Mouse (Mus musculus) liver, adult 2 months (tissue): Measurements from ENCODE around the gene Fscn3. TPM values are rescaled to one million over a fixed set of nuclear protein-coding genes. Genes with fewer than 3 reads are reported as not detected.

Experiments used
- DNase-seq: peaks from one replicate; pipeline ENCODE4 v3.0.0-alpha.2; 2011; ENCODE audit warnings: low read depth, low spot score; ENCODE audit errors: extremely low read depth
- H3K27ac ChIP-seq: fragments of 200-500 bp; replicated peaks from 2 replicates; pipeline ENCODE4 v1.5.1; 2012; ENCODE audit warnings: low read depth, mild to moderate bottlenecking, control low read depth, inconsistent platforms, low read length; ENCODE audit not compliant: insufficient read depth
- H3K27me3 ChIP-seq: fragments of 200-500 bp; 2 replicates; pipeline ENCODE4 v1.6.1; 2012; ENCODE audit warnings: mild to moderate bottlenecking, moderate library complexity, low read length, inconsistent platforms; ENCODE audit not compliant: control insufficient read depth, insufficient read depth
- H3K36me3 ChIP-seq: fragments of 200-500 bp; 2 replicates; pipeline ENCODE4 v1.6.1; 2012; ENCODE audit warnings: low read length, inconsistent platforms; ENCODE audit not compliant: control insufficient read depth, insufficient read depth
- H3K4me1 ChIP-seq: fragments of 200-500 bp; 2 replicates; pipeline ENCODE4 v1.6.1; 2011; ENCODE audit warnings: low read length; ENCODE audit not compliant: control insufficient read depth, insufficient read depth
- H3K4me3 ChIP-seq: fragments of 200-500 bp; 2 replicates; pipeline ENCODE4 v1.5.1; 2011; ENCODE audit warnings: low read depth, mild to moderate bottlenecking, control low read depth, low read length, moderate library complexity; ENCODE audit not compliant: insufficient read depth
- H3K79me2 ChIP-seq: fragments of 200-500 bp; 2 replicates; pipeline ENCODE4 v1.6.1; 2012; ENCODE audit warnings: inconsistent platforms, mild to moderate bottlenecking, low read length, moderate library complexity; ENCODE audit not compliant: control insufficient read depth, insufficient read depth
- H3K9ac ChIP-seq: fragments of 200-500 bp; 2 replicates; pipeline ENCODE4 v1.6.1; 2012; ENCODE audit warnings: low read depth, mild to moderate bottlenecking, control low read depth, inconsistent platforms, low read length
- CTCF ChIP-seq: fragments of 200-500 bp; IDR thresholded peaks from 2 replicates; pipeline ENCODE4 v1.5.1; 2011; ENCODE audit warnings: low read depth, low read length, control low read depth
- POLR2A ChIP-seq: fragments of 200-500 bp; IDR thresholded peaks from 2 replicates; pipeline ENCODE4 v1.6.1; 2011; ENCODE audit warnings: low read length, control low read depth; ENCODE audit not compliant: insufficient read depth; ENCODE audit errors: extremely low read depth
- WGBS: fragments of 180-500 bp; shearing (Covaris S2); methylation state at CpG from one replicate; pipeline ENCODE4 v1.1.7; 2018; 5-methylcytosine and 5-hydroxymethylcytosine counted together
- polyA plus RNA-seq: library from polyadenylated mRNA; depleted of rRNA; stranded (reverse); fragments of >200 nt; gene quantifications from 2 replicates; pipeline ENCODE4 v1.2.3, GENCODE M21; 2012; rRNA removed
- total RNA-seq: library from RNA; depleted of rRNA; stranded (reverse); fragments of >200 nt; gene quantifications from 2 replicates; pipeline ENCODE4 v1.2.3, GENCODE M21; 2014; rRNA removed

The Fscn3 gene
- total and polyA plus RNA-seq, 2 experiments, result 0.09 TPM; not detected in 1

DNA sequence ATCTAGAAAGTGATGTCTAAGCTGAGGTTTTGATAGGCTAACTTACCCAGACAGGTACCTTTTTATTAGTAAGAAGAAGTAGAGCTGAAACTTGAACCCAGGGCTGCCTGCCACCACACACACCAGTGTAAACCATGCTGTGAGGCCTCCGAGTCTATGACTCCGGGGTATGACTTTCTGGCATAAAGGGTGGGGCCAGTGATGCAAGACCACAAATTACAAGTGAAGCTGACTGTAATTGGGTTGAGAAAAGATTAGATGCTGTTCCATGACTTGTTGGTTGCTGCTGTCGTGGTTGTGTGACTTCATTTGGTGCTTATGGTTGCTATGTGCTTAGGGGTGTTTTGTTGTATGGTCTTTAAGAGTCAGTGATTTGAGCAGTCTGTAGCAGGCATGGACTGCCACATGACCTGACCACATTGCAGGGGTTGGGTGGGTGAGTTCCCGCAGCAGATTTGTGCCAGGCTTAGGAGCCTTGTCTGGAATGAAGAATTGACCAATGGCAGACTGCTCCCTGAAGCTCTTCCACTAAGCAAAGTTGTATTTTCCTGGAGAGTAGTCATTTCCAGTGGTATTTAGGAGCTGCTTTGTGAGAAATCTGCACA is 55.2 kb downstream of the Fscn3 start:
- DNase-seq, result no peak
- Histone ChIP-seq H3K9ac (no peak overlapping the region), H3K36me3 (peaks cover 4% of the 10 kb centered on the region; the same call in 1 of the 2 replicates), H3K27ac (no peak overlapping the region), H3K4me1 (peaks cover 35% of the 10 kb centered on the region), H3K27me3 (no peaks in the 10 kb centered on the region), H3K4me3 (no peak overlapping the region), H3K79me2 (peaks cover 37% of the 10 kb centered on the region)
- TF ChIP-seq POLR2A, result no peak
- no peak for TF ChIP-seq CTCF
- 23% methylated on average over 4 of the region's 4 CpGs for WGBS

DNA sequence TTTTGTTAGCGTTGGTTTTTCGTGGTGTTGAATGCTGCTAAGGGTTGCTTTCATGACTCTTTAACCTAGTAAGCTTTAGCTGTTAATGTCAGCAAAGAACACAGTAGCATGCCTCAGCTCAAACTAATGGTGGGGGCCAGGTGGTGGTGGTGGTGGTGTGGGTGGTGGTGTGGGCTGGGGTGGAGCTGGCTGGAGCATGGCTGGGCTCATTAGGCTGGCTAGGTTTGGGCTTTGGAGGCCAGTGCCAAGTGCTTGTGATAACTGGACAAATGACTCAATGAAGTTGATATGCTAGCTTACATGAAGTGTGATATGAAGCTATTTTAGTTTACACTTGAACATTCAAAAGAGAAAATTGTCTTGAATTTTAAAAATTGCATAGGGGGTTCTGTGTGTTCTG is 58.4 kb downstream of the Fscn3 start:
- Histone ChIP-seq H3K4me1 (peaks cover 44% of the 10 kb centered on the region), H3K79me2 (peaks cover 47% of the 10 kb centered on the region), H3K4me3 (no peak overlapping the region), H3K36me3 (peaks cover 13% of the 10 kb centered on the region; the same call in 1 of the 2 replicates), H3K9ac (no peak overlapping the region), H3K27ac (no peak overlapping the region), H3K27me3 (no peaks in the 10 kb centered on the region)
- TF ChIP-seq CTCF, result no peak
- no peak for TF ChIP-seq POLR2A
- 51% methylated on average over 2 of the region's 2 CpGs for WGBS
- DNase-seq, result no peak

DNA sequence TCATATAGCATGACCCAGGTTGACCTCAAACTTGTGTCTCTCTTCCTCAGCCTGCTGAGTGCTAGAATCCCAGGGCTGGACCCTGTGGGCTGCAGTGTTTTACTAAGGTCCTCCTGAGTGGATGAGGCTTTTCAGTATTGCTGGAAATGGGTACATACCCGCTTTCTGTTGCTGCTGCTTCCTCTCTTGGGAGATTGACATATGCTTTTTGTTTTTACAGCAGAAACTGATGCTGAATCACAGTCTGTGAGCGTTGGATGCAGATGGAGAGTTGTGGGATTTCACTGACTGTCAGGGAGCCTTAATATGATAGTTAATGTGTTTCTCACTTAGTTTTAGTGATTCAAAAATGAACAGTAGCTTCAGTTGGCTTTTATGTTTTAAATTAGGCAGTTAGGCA is 58.9 kb downstream of the Fscn3 start:
- DNase-seq, result no peak
- 83% methylated on average over 2 of the region's 2 CpGs for WGBS
- Histone ChIP-seq H3K36me3 (peaks cover 16% of the 10 kb centered on the region), H3K27me3 (no peaks in the 10 kb centered on the region), H3K27ac (no peak overlapping the region), H3K9ac (no peak overlapping the region), H3K4me1 (peaks cover 43% of the 10 kb centered on the region), H3K79me2 (peaks cover 46% of the 10 kb centered on the region), H3K4me3 (no peak overlapping the region)
- TF ChIP-seq POLR2A, result no peak
- TF ChIP-seq CTCF, result no peak

DNA sequence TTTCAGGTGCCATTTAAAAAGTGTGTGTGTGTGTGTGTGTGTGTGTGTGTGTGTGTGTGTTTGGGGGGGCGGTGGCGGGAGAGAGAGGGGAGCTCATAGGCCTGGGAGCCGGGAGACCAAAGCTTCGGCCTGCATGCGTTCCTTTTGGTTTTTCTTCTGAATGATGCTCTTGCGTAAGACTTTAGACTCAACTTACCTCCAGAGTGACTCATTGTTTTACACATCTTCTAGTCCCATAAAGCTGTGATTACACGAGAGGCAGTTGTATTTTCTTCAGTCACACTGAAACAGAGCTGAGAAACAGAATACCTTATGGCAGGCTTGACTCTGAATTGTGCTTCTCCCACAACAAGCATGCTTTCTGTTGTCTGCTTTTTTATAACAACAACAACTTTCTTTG is 59.3 kb downstream of the Fscn3 start:
- Histone ChIP-seq H3K4me1 (peaks cover 39% of the 10 kb centered on the region), H3K4me3 (no peak overlapping the region), H3K79me2 (peaks cover 42% of the 10 kb centered on the region), H3K36me3 (peaks cover 18% of the 10 kb centered on the region), H3K9ac (no peak overlapping the region), H3K27me3 (no peaks in the 10 kb centered on the region), H3K27ac (no peak overlapping the region)
- WGBS, result 67% methylated on average over 7 of the region's 7 CpGs
- no peak for DNase-seq
- TF ChIP-seq POLR2A (no peak), CTCF (no peak)

Other genes starting within 250 kb of the Fscn3 start
- gene Zfp800, start 29.8 kb upstream of the Fscn3 start, total RNA-seq, result 8.7 and 12.3 TPM in 2 replicates
- gene Zfp800, start 29.8 kb upstream of the Fscn3 start, polyA plus RNA-seq, result 1.5 and 1.7 TPM in 2 replicates
- gene Arf5, start 4.2 kb upstream of the Fscn3 start, total RNA-seq, result 165 and 194 TPM in 2 replicates
- gene Arf5, start 4.2 kb upstream of the Fscn3 start, polyA plus RNA-seq, result 215 and 326 TPM in 2 replicates
- gene Gcc1, start 601 bp downstream of the Fscn3 start, total RNA-seq, result 9.9 and 12.0 TPM in 2 replicates
- gene Gcc1, start 601 bp downstream of the Fscn3 start, polyA plus RNA-seq, result 3.9 and 4.3 TPM in 2 replicates
- not detected in 2 replicates for gene Pax4, start 21.6 kb downstream of the Fscn3 start, total RNA-seq
- gene Pax4, start 21.6 kb downstream of the Fscn3 start, polyA plus RNA-seq, result not detected in 2 replicates
- gene Snd1, start 47.4 kb downstream of the Fscn3 start, total RNA-seq, result 64.2 and 85.4 TPM in 2 replicates
- 83.9 and 88.6 TPM in 2 replicates for gene Snd1, start 47.4 kb downstream of the Fscn3 start, polyA plus RNA-seq